Mouse (Mus musculus): Measurements from ENCODE around the gene Ttll6.

DNA sequence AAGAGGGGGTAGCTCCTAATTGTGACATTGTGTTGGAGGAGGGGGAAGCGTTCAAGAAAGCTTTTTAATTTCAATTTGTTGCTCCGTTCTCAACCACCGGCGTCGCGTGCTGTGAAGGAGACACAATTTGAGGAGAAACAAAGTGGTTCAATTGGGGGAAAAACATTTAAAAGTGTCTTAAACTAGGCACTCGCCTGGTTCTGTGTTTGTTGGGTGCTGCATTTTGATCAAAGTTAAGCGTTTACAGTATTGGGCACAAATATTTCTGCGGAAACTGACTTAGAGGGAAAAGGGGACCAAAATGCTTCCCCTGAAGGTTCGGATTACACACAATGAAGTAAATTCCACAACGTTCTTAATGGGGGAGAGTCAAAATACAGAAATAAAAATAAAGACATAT lies 70.8 kb downstream of the Ttll6 start:
- TF ChIP-seq ZC3H11A (IDR thresholded peaks at IDR 0.05; ENCODE audit: borderline replicate concordance, low read depth, low read length) (no peak), ZNF384 (IDR thresholded peaks at IDR 0.05; ENCODE audit: low read depth, low read length) (no peak)

Measured in ES-E14 (cell line).